Mouse (Mus musculus): ENCODE measurements around the gene Scfd1. TPM values are rescaled to one million over a fixed set of nuclear protein-coding genes. Genes with fewer than 3 reads are reported as not detected.

The Scfd1 gene
- 74.5 and 75.9 TPM in 2 replicates for polyA plus RNA-seq (2016; fragmentation: Nextera tagmentation; extraction: Ambion mirVana)

DNA sequence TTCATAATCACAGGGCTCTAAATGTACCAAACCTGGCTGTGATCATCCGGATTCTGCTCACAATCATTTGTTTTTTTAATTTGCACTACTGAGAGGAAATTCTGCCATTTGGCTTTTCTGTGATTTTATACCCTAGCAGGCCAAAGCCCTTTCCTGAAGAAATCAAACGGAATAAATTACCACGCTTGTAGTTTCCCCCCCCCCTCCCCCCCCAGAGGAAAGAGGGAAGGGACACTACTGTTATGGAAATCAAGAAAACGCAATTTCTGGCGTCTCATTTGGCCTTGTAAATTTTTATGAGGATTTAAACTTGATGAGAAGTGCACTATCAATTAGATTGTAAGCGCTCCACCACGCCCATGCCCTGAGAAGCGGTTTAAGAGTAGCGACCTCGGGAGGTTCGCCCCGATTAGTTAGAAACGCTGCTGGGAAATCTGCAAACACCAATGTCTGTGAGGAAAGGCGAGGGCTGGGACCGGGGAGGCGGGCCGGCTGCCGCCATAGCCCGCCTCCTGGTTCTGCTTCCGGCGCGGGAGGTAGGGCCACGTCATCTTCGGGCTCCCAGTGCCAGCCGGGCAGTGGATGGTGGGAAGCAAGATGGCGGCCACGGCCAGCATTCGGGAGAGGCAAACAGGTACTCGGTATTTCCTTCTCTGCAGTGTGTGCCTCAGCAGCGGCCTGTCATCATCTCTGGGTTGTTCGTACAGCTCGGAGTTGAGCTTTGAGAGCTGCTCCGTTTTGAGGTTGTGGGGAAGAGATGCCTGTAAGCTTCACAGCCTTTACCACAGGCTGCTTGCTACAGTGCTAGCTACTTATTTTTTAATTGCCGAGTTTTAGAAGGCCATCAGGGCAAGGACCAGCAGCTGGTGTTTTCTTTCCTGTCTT lies at the start of gene Scfd1:
Gene Scfd1, plus strand, starts transcription at position 508 of the 885 bp plus-strand sequence.
- Histone ChIP-seq H3K36me3 (peaks cover 34% of the 10 kb centered on the region), H3K27me3 (ENCODE audit: insufficient read depth, poor library complexity, severe bottlenecking) (no peaks in the 10 kb centered on the region), H3K4me3 (peak within 1 kb of the TSS; percentile 72), H3K27ac (peak within 1 kb of the TSS; percentile 95), H3K9me3 (no peaks in the 10 kb centered on the region), H3K4me1 (no peaks in the 10 kb centered on the region)
- WGBS, result 1% methylated on average over 34 of the region's 34 CpGs
- peak; percentile 98 for DNase-seq (ENCODE audit: low spot score)

DNA sequence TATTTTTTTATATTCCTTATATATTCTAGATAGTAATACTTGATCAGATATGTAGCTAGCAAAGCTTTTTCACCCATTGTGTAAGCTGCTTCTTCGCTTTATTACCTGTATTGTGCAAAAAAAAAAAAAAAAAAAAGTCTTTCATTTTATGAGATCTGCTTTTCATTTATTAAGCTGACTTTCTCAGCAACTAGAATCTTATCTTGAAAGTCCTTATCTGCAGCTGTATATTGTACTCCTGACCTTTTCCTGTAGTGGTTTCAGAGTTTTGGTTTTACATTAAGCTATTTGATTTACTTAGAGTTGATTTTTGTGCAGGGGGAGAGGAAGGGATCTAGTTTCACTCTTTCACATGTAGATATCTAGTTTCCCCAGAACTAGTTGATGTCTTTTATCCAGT lies 40.3 kb upstream of the Scfd1 start:
- H3K36me3 ChIP-seq, result no peaks in the 10 kb centered on the region
- WGBS, result 85% methylated on average over 1 of the region's 1 CpGs
- no peak overlapping the region for H3K4me3 ChIP-seq
- H3K9me3 ChIP-seq, result no peaks in the 10 kb centered on the region
- H3K27ac ChIP-seq, result no peak overlapping the region
- H3K27me3 ChIP-seq (ENCODE audit: insufficient read depth, poor library complexity, severe bottlenecking), result no peaks in the 10 kb centered on the region
- no peak for DNase-seq (ENCODE audit: low spot score)
- no peaks in the 10 kb centered on the region for H3K4me1 ChIP-seq

DNA sequence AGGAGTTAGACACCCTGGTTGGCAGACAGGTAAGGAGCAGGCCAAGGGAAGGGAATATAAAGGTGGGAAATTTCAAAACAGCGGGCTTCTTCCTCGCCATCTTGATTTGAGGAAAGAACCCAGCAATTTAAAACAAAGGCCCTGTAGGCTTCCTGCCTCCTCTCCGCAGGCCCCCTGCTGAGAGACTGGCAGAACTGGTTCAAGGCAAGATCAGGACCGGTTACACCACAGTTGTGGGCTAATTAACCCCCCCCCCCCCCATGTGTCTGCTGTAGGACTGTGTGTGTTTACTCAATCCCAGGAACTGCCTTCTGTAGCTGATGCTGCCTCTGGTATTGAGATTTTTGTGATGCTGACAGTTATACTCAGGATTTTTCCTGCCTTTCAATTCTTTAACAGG lies 31.2 kb upstream of the Scfd1 start:
- WGBS, result 44% methylated on average over 4 of the region's 4 CpGs
- no peak overlapping the region for H3K27ac ChIP-seq
- 0 out of 2 replicates have a peak, but pooled peaks cover 4% of the 10 kb centered on the region for H3K4me1 ChIP-seq
- no peaks in the 10 kb centered on the region for H3K27me3 ChIP-seq (ENCODE audit: insufficient read depth, poor library complexity, severe bottlenecking)
- H3K4me3 ChIP-seq, result no peak overlapping the region
- H3K9me3 ChIP-seq, result no peaks in the 10 kb centered on the region
- no peak for DNase-seq (ENCODE audit: low spot score)
- H3K36me3 ChIP-seq, result 0 out of 2 replicates have a peak, but pooled peaks cover 4% of the 10 kb centered on the region

DNA sequence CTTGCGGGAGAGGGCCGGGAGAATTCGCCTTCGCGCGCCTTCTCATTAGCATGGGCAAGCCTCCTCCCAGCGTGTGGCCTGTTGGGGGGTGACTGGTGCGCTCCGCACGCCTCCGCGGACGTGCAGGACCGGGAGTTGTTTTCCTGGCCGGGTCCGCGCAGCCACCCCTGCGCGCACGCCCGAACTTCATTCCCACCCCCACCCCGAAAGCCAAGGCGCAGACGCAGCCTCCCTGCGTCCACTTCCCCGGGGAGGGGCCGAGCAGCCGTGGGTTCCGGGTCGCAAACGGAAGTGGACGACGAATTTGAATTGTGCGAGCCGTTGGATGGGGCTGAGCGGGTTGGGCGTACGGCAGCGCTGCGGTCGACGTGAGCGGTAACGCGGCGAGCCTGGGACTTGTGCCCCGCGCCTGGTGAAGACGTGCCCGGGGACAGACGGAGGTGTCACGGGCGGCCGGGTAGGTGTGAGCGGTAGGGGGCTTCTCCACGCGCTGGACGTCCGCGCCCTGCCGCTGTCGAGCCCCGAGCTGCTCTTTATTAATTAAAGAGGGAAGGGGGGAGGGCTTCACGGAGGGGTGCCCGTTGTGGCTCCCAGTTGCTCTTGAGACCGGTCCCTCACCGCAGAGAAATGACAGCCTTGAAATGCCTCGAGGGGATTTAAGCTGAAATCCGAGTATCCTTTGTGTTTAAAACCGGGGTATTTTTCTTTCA lies 29.2 kb upstream of the Scfd1 start, which contains the start of gene G2e3:
Gene G2e3, plus strand, starts transcription at position 74 of the 710 bp plus-strand sequence.
- peak; percentile 98 for DNase-seq (ENCODE audit: low spot score)
- Histone ChIP-seq H3K9me3 (no peaks in the 10 kb centered on the region), H3K36me3 (peaks cover 20% of the 10 kb centered on the region), H3K27me3 (ENCODE audit: insufficient read depth, poor library complexity, severe bottlenecking) (no peaks in the 10 kb centered on the region), H3K27ac (peak within 1 kb of the TSS; percentile 97), H3K4me3 (peak within 1 kb of the TSS; percentile 85), H3K4me1 (0 out of 2 replicates have a peak, but pooled peaks cover 4% of the 10 kb centered on the region)
- under 1% methylated on average over 70 of the region's 70 CpGs for WGBS

DNA sequence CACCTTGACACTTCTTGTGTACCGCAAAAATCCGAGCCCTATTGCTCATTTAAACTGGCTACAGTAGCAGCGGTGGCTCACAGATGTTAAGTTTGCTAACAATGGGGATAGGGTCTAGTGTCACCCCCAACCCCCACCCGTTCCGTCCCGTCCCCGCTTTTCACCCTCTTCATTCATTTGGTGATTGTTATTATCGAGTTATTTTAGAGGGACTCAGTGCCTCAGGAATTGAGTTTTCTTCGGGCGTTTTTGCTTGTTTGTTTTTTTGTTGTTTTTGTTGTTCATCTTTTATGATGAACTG lies 28.7 kb upstream of the Scfd1 start:
- H3K4me3 ChIP-seq, result peak overlapping the region; percentile 85
- peak overlapping the region; percentile 97 for H3K27ac ChIP-seq
- H3K27me3 ChIP-seq (ENCODE audit: insufficient read depth, poor library complexity, severe bottlenecking), result no peaks in the 10 kb centered on the region
- H3K4me1 ChIP-seq, result 0 out of 2 replicates have a peak, but pooled peaks cover 4% of the 10 kb centered on the region
- H3K36me3 ChIP-seq, result peaks cover 24% of the 10 kb centered on the region
- WGBS, result 1% methylated on average over 10 of the region's 10 CpGs
- no peaks in the 10 kb centered on the region for H3K9me3 ChIP-seq
- no peak for DNase-seq (ENCODE audit: low spot score)

DNA sequence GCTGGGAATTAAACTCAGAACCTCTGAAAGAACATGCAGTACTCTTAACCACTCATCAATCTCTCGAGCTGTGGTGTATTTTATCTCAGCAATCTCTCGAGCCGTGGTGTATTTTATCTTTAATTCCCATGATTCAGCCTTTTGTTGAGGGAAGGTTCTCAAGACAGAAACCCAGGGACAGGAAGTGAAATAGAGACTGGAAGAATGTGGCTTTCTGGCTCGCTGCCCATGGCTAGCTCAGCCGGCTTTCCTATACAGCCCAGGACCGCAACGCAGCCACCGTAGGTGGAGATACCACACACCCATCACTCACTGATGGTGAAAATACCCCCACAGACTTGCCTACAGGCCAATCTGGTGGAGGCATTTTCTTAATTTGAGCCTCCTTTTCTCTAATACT lies 22.0 kb upstream of the Scfd1 start:
- Histone ChIP-seq H3K4me1 (no peaks in the 10 kb centered on the region), H3K27ac (no peak overlapping the region), H3K9me3 (no peaks in the 10 kb centered on the region), H3K4me3 (no peak overlapping the region), H3K27me3 (ENCODE audit: insufficient read depth, poor library complexity, severe bottlenecking) (no peaks in the 10 kb centered on the region), H3K36me3 (peaks cover 87% of the 10 kb centered on the region)
- DNase-seq (ENCODE audit: low spot score), result no peak
- WGBS, result 73% methylated on average over 8 of the region's 8 CpGs

DNA sequence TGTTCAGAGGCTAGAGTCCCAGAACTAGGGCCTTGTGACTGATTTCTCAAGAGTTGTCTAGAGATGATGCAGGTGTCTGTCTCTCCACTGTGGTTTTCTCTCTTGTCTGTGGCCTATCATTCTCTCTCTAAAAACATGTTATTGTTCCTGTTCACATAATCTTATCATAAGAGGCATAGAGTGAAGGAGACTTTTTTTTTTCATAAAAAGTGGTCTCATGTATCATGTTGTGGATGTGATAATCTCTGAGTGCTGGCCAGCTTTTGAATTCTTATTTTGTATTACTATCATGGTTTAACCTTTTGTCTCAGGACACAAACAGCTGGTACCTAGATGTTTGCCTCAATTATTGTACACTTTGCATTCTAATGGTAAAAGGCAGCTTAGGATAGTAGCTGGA lies 16.0 kb upstream of the Scfd1 start:
- DNase-seq (ENCODE audit: low spot score), result no peak
- H3K36me3 ChIP-seq, result peaks cover 88% of the 10 kb centered on the region
- H3K27ac ChIP-seq, result no peak overlapping the region
- no peaks in the 10 kb centered on the region for H3K9me3 ChIP-seq
- H3K4me1 ChIP-seq, result no peaks in the 10 kb centered on the region
- no peak overlapping the region for H3K4me3 ChIP-seq
- H3K27me3 ChIP-seq (ENCODE audit: insufficient read depth, poor library complexity, severe bottlenecking), result no peaks in the 10 kb centered on the region

DNA sequence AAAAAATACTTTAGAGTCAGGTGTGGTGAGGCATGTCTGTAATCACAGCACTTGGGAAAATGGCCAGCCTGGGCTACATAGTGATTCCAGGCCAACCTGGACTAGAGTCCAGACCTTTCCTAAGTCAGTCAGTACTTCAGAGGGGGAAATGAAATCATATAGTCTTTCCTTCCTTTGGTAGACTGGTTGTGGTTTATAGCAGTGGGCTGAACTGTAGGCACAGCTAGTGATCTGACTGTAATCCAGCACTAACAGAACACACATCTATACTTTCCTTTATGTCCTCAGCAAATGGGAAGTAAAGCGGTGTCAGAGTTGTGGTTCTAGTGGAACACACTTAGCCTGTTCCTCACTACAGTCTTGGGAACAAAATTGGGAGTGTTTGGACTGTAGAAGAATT lies 14.4 kb upstream of the Scfd1 start:
- peaks cover 89% of the 10 kb centered on the region for H3K36me3 ChIP-seq

DNA sequence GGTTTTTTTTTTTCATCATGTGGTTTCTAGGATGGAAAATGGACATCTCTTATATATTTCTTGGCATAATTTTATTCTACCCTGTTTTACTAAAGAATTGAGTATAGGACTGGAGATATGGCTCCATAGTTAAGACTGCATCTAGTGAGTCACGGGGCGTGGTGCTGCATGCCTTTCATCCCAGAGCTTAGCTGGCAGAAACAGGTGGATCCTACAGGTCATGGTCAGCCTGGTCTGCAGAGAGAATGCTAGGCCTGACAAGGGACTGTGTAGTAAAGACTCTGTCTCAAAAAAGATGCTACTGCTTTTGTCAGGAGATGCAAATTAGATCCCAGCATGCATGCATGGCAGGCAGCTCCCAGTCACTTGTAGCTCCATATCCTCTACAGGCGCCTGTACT lies 8.8 kb upstream of the Scfd1 start:
- 96% methylated on average over 3 of the region's 3 CpGs for WGBS
- no peaks in the 10 kb centered on the region for H3K9me3 ChIP-seq
- no peaks in the 10 kb centered on the region for H3K27me3 ChIP-seq (ENCODE audit: insufficient read depth, poor library complexity, severe bottlenecking)
- no peak overlapping the region for H3K4me3 ChIP-seq
- no peaks in the 10 kb centered on the region for H3K4me1 ChIP-seq
- no peak overlapping the region for H3K27ac ChIP-seq
- DNase-seq (ENCODE audit: low spot score), result no peak
- peaks cover 84% of the 10 kb centered on the region for H3K36me3 ChIP-seq

More for the DNA sequence above, 14.4 kb upstream of the Scfd1 start:
- Histone ChIP-seq H3K9me3 (no peaks in the 10 kb centered on the region), H3K27me3 (ENCODE audit: insufficient read depth, poor library complexity, severe bottlenecking) (no peaks in the 10 kb centered on the region), H3K4me3 (no peak overlapping the region), H3K4me1 (no peaks in the 10 kb centered on the region), H3K27ac (no peak overlapping the region)
- DNase-seq (ENCODE audit: low spot score), result no peak
- WGBS, result 97% methylated on average over 1 of the region's 1 CpGs

DNA sequence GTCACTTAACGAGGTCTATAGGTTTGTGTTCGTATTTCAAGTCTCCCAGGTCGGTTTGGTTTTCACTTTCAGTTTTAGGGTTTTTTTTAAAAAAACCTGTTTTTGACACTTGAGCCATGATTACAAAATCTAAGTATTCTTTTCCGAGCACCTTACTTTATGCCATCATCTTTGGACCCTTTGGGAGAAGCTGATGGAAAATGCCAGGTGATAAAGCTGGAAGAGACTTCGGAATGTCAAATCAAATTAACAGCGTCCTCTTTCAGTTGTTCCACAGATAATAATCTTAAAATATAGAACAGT lies 529 bp downstream of the Scfd1 start:
- H3K36me3 ChIP-seq, result peaks cover 33% of the 10 kb centered on the region
- no peaks in the 10 kb centered on the region for H3K4me1 ChIP-seq
- H3K27me3 ChIP-seq (ENCODE audit: insufficient read depth, poor library complexity, severe bottlenecking), result no peaks in the 10 kb centered on the region
- H3K27ac ChIP-seq, result peak overlapping the region; percentile 95
- H3K4me3 ChIP-seq, result peak overlapping the region; percentile 72
- no peaks in the 10 kb centered on the region for H3K9me3 ChIP-seq
- 20% methylated on average over 6 of the region's 6 CpGs for WGBS
- DNase-seq (ENCODE audit: low spot score), result no peak

DNA sequence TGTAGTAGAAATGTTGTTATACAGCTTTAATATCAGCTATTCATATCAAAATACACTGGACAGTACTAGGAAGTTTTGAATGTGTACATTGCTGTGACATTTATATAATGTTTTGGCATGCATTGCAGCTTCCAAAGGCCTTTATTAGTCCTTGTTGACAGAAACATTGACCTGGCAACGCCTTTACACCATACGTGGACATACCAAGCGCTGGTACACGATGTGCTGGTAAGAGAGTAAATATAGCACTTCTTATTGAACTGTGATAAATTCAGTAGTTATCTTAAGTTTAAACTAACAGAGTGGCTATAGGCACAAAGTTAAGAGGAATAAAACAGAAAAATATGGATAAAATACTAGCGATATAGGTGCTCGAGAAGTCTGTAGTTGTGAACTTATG lies 22.6 kb downstream of the Scfd1 start:
- DNase-seq (ENCODE audit: low spot score), result no peak
- Histone ChIP-seq H3K27ac (no peak overlapping the region), H3K27me3 (ENCODE audit: insufficient read depth, poor library complexity, severe bottlenecking) (no peaks in the 10 kb centered on the region), H3K4me1 (no peaks in the 10 kb centered on the region), H3K4me3 (no peak overlapping the region), H3K9me3 (no peaks in the 10 kb centered on the region), H3K36me3 (peaks cover 74% of the 10 kb centered on the region)
- 95% methylated on average over 6 of the region's 6 CpGs for WGBS

DNA sequence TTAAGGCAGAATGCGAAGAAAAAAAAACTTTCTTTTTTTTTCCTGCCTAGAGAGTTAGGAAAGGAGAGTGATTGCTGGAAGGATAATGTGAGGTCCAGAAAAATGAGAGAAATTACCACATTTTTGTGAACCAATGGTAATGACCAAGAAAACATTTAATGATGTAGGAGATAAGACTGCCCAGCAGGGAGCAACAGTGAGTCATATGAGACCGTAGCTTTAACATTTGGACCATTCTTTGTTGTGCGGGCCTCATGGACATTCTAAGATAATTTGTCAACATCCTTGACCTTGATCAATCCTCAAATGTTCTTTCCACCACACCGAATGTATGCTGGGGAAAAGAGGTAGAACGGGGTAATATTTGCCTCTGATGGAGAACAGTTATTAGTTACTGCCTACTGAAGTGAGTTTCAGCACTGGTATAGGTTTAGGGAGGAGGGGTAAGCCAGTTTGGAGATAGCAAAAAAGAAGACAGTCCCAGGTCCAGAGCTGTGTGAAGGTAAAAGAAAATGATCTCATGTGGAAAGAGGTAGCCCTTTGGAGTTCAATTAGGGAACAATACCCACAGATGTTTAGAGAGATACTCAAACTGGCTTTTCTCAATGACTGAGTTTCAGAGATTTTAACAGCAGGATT lies 24.9 kb downstream of the Scfd1 start:
- peaks cover 62% of the 10 kb centered on the region for H3K36me3 ChIP-seq
- no peaks in the 10 kb centered on the region for H3K4me1 ChIP-seq
- WGBS, result 79% methylated on average over 5 of the region's 5 CpGs
- H3K4me3 ChIP-seq, result no peak overlapping the region
- H3K27me3 ChIP-seq (ENCODE audit: insufficient read depth, poor library complexity, severe bottlenecking), result no peaks in the 10 kb centered on the region
- no peak for DNase-seq (ENCODE audit: low spot score)
- H3K27ac ChIP-seq, result no peak overlapping the region
- no peaks in the 10 kb centered on the region for H3K9me3 ChIP-seq

DNA sequence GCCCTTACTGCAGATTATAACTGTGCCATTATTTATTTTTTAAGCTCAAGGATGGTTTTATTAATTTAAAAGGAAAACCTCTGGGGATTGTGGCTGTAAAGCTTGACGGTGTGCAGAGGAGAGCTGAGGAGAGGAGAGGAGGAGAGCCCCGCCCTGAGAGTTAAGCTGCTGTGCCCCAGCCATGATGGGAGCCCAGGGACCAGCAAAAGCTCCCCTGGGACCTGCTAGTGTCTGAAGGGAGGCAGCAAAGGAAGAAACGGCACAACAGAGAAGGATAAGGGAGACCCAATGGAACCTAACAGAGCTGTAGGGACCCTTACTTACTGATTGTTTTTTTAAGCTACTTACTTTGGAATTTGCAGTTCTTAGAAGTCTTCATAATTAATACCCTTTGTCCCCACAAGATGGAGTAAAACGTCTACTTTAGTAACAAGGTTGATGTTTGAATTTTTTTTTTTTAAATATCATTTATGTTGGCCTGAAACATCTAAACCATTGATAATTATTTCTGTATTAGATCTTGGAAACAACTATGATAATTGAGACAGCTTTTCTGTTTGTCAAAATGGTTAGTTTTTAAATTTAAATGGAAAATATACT lies 26.8 kb downstream of the Scfd1 start:
- no peak overlapping the region for H3K27ac ChIP-seq
- no peak overlapping the region for H3K4me3 ChIP-seq
- no peak for DNase-seq (ENCODE audit: low spot score)
- no peaks in the 10 kb centered on the region for H3K27me3 ChIP-seq (ENCODE audit: insufficient read depth, poor library complexity, severe bottlenecking)
- H3K9me3 ChIP-seq, result no peaks in the 10 kb centered on the region
- H3K4me1 ChIP-seq, result no peaks in the 10 kb centered on the region
- WGBS, result 70% methylated on average over 4 of the region's 4 CpGs
- H3K36me3 ChIP-seq, result peaks cover 57% of the 10 kb centered on the region
